Mouse (Mus musculus) C2C12 (cell line): ENCODE measurements at regions not wholly inside any gene's neighbourhood (a gene's known extent, or its start where the extent isn't known, plus 50 kb on each side); places are given as distances from the start of the nearest gene placed in this dataset.

Source experiments
- CEBPB ChIP-seq: IDR thresholded peaks from one replicate; pipeline ENCODE4 v1.6.1; 2011; ENCODE audit warnings: low read depth, mild to moderate bottlenecking, control low read depth, moderate library complexity
- CTCF ChIP-seq: IDR thresholded peaks from one replicate; pipeline ENCODE4 v1.5.1; 2011; ENCODE audit not compliant: control insufficient read depth, insufficient read depth, insufficient read length
- MAX ChIP-seq: IDR thresholded peaks from one replicate; pipeline ENCODE4 v1.6.1; 2011; ENCODE audit warnings: mild to moderate bottlenecking, control low read depth
- MYOD1 ChIP-seq: IDR thresholded peaks from one replicate; pipeline ENCODE4 v1.6.1; 2011; ENCODE audit warnings: low read depth; ENCODE audit not compliant: control insufficient read depth, insufficient read length
- MYOG ChIP-seq: IDR thresholded peaks from one replicate; pipeline ENCODE4 v1.6.1; 2011; ENCODE audit not compliant: control insufficient read depth, insufficient read length; ENCODE audit errors: extremely low read depth
- USF1 ChIP-seq: IDR thresholded peaks from one replicate; pipeline ENCODE4 v1.6.1; 2011; ENCODE audit warnings: low read depth, mild to moderate bottlenecking, control low read depth, moderate library complexity

DNA sequence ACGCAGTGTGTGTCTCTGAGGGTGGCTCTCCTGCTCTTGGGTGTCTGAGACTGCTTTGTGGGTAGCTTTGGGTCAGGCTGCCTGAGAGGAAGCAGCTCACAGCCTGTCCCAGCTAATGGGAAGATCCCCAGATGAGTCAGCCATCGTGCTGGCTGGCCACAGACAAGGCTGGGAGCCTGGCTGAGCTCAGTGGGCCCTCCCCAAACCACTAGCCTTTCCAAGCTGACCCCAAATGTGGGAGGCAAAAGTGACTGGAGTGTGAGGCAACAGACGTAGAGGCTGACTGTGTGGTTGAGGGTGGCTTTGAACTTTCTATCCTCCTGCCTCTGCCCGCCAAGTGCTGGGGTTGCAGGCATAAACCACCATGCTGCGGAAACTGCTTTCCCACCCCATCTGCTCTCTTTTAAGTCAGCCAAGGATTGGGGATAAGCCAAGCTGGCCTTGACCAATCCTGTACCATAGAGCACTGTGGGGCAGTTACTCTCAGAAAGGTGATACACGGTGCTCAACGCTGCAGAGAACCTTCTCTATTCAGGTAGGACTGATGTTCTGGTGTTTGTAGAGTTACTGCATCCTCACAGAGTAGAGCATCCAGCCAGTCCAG lies 163.0 kb downstream of the Tpra1 start:
- no peak for TF ChIP-seq CTCF
- no peak for TF ChIP-seq MYOG
- TF ChIP-seq MAX = peak; percentile 35
- peak; percentile 65 for TF ChIP-seq CEBPB
- no peak for TF ChIP-seq USF1
- no peak for TF ChIP-seq MYOD1
